Mouse (Mus musculus) neural tube, embryonic 10.5 days (tissue): Measurements from ENCODE around the gene Themis2.
"Not testable (repeated sequence)": the region's sequence is repeated elsewhere in the genome, so short reads cannot be mapped to it uniquely, and the experiment has no call there.

ENCODE experiments used
- DNase-seq: peaks from one replicate; pipeline ENCODE4 v3.0.0-alpha.2; 2017; ENCODE audit warnings: low spot score; ENCODE audit errors: extremely low spot score

The Themis2 gene

DNA sequence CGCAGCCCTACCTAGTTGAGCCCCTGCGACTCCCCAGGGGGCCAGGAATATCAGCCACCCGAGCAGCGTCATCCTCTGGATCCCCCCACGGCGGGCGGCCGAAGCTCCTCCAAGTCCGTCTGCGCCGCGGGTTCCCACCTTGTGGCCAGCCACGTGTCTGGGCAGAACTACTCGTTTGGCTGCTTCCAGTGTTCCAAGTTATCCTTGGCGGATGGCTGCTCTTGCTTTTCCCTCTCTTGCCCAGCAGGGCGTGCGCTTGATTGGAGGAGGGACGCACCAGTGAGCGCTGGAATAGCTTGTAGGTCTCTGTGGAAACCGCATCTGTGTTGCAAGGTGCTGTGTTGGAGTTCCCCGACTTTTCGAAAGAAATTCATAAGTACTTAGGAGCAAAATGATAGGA lies 39.2 kb downstream of the Themis2 start, which contains the start of gene Smpdl3b:
TSS of gene Smpdl3b (minus strand) at position 279 of the 400 bp plus-strand sequence.
- DNase-seq: peak; percentile 79

DNA sequence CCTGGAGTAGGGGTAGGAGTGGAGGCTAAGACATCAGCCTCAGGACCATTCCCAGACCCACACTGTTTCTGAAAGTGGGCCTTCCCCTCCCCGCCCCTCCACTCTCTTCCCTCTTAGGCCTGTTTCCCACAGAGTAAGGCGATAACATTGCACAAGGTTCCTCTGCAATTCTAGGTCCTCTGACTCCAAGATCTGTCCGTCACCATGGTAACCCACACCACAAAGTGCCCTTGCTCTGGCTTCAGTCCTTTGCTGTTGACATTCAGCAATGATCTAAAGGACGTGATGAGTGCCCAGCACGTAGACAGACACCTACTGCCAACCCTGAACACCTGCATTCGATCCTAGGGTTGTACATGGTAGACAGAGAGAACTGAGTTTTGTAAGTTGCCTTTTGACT lies 43.2 kb downstream of the Themis2 start:
- DNase-seq: no peak

DNA sequence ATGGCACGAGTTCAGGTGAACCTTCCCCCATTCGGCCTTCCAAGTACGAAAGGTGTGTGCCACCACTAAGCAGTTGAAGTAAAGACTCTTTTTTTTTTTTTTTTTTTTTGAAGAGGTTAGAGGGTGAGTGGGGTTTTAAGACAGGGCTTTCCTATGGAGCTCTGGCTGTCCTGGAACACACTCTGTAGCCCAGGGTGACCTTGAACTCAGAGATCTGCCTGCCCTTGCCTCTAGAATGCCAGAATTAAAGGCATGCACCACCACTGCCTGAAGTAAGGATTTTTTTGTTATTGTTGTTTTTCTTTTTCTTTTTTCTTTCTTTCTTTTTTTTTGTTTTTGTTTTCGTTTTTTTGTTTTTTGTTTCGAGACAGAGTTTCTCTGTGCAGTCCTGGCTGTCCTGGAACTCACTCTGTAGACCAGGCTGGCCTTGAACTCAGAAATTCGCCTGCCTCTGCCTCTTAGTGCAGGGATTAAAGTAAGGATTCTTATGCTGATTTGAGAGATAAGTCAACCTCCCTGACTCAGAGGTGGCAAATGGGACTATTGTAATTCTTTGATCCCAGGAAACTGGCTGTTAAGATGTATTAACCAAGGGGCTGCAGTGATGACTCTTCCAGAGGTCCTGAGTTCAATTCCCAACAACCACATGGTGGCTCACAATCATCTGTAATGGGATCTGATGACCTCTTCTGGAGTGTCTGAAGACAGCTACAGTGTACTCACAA lies 46.8 kb downstream of the Themis2 start:
- no peak for DNase-seq

DNA sequence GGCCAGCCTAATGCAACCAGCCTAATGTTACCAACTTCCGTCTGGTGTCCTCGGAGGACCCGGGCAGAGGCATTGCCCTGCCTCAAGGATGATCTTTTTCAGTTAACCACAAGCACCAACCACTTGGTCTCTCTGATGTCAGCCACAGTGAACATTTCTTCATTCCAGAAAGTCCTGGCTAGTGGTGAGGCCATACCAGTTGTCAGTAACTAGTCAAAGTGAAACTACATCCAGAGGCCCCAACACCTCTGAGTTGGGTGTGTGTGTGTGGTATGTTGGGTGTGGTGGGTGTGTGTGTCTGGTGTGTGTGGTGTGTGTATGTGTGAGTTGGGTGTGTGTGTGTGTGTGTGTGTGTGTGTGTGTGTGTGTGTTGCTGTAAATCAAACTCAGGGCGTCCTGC lies 47.4 kb downstream of the Themis2 start:
- DNase-seq: no peak

DNA sequence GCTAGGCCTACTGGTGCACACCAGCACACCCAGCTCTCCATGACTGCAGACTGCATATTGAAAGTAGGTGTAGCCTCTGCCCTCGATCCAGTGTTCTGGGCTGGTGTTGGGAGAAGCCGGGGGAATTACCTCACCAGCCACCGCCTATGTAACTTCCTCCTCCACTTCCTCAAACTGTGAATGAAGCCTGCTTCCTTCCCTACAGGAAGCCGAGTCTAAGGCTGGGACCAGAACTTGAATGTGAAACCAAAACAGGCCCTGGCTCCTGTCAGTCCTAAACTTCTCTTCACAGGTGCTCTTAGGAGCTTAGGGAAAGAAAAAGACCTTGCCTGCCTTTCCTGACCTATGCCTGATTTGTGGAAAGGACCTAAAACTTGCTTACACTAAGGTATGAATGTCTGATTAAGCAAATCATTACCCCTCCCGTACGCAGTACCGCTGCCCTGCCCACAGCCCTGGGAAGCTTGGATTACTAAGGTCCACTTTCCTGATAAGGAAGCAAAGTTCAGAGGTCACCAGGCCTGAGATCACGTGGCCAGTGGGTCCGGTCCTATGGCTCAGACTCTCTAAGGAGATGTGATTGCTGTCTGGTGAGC lies 48.4 kb downstream of the Themis2 start:
- DNase-seq: no peak

DNA sequence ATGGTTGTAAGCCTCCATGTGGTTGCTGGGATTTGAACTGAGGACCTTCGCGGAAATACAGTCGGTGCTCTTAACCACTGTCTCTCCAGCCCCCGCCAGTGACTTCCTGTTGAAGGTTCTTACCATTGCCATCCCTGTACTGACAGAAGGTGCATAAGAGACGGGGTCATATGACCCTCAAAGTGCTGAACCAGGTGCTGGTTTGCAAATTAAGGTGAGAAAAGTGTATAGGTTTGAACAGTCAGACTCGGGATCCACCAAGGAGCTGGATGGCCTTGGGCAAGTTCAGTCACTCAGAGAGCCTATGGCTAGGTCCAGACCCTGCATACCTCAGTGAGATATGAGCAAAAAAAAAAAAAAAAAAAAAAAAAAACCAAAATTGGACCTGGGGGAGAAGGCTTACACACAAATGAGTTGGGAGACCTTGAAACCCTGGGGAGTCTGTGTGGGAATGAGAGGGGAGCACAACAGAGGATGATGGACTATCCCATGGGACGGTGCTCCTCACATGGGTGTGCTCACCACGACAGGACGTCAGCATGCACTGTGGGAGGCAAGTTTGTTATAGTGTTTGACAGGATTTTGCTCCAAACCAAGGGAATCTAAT lies 49.2 kb downstream of the Themis2 start:
- DNase-seq: no peak

DNA sequence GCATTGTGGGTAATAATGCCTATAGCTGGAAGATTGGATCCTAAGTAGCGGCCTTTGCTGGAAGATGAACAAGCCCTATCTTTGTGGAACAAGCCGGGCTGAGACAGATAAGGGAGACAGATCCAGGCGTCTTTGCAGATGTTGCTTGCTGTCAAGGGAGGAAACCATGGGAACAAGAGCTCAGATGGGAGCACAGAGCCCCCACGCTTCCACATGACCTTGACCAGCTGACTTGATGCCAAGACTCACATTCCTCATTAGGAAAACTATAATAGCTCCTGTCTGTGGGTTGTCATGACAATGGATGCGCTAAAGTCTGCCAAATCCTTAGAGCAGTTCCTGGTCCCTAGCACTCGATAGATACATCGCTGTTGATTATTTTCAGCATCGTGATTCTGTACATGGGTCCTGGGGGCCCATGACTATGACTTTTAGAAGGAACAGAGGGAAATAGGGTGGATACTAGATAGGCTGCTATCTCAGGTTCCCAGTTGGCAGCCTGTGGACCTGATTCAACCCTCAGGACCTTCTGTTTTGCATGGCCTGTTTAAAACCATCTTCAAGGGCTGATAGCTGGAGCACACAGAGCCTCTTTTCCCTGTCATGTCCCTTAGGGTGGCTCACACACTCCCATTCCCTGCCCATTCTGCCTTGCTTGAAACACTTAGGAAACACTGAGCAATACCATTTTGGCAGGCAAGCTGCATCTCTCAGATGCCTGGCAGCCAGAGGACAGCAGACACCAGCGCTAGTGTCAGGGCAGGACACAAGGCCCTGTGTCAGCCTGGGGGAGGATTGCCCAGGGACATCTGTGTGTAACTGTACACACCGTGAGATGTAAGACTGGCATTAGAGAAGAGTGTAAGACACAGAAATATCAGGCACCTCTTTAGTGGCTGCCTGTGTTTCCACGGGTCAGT lies 51.9 kb downstream of the Themis2 start:
- DNase-seq: no peak

DNA sequence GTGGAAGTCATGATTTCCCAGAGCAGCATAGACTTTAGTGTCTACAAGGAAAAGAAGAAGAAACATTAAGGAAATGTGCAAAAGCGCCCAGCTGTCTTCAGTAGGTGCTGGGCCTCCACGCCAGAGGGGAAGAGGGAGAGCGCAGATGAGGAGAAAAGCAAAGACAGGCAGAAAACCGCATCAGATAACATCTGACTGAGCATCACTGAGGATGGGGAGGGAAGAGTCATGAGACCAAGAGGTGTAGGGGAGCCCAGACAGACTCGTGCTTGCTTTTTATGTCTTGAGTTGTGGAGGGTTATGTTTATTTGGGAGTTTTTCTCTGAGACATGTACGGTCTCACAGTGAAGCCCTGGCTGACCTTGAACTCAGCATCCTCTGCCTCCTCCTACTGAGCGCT lies 54.7 kb downstream of the Themis2 start:
- no peak for DNase-seq

DNA sequence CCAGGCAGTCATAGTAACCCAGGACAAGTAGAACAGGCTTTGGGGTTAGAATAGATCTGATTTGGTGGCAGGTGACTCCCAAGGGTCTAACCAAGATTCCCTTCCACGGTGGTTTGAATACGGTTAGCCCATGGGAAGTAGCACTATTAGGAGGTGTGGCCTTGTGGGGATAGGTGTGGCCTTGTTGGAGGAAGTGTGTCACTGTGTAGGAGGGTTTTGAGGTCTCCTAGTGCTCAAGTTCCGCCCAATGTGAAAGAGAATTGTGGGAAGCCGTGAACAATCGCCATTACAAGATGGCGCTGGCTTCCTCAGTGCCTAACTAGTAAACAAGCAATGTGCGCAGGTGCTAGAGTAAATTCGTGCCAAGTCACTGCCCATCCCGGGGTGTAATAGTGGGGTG lies 59.0 kb downstream of the Themis2 start:
- not testable (repeated sequence) for DNase-seq

DNA sequence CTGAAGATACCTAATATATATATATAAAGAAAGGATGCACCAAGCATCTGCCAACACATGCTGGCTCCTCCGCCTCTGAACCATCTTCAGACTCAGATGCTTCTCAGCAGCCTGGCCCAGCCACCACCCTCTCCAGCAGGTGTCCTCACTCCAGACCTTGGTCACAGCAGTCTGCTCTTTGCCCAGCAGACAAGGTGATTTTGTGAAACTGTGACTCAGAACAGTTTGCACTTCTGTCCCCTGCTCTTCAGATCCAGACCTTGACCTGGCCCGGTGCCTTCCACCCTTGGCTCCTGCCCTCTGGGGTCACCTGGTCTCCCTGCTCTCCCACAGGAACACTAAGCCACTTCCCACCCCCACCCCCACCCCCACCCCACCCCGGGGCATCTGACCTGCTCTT lies 60.3 kb downstream of the Themis2 start:
- no peak for DNase-seq

DNA sequence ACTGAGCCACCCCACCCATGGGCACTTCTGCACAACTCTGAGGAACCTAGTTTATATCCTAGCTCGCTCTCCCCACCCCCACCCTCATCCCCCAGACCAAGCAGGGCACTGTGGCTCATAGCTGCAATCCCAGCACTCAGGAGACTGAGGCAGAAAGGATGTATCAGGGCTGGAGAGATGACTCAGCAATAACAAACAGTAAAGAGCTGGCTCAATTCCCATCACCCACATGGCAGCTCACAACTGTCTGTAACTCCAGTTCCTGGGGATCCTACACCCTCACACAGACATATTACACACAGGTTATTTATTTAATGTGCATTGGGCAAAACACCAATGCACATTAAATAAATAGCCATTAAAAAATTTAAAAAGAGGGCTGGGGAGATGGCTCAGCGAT lies 60.8 kb downstream of the Themis2 start:
- DNase-seq: no peak

DNA sequence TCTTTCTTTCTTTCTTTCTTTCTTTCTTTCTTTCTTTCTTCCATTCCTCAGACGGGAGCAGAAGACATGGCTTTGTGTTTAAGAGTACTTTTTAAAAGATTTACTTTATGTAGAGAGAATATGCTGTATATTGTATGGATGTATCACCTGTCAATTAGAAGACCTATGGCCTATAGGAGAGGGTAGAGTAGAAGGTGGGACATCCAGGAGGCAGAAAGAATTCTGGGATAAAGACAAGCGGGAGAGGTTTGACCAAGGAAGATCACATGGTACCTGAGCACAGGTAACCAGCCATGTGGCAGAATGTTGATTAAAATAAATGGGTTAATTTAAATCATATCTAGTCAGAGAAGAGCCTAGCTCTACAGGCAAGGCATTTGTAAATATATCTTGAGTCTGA lies 61.4 kb downstream of the Themis2 start:
- DNase-seq: no peak

DNA sequence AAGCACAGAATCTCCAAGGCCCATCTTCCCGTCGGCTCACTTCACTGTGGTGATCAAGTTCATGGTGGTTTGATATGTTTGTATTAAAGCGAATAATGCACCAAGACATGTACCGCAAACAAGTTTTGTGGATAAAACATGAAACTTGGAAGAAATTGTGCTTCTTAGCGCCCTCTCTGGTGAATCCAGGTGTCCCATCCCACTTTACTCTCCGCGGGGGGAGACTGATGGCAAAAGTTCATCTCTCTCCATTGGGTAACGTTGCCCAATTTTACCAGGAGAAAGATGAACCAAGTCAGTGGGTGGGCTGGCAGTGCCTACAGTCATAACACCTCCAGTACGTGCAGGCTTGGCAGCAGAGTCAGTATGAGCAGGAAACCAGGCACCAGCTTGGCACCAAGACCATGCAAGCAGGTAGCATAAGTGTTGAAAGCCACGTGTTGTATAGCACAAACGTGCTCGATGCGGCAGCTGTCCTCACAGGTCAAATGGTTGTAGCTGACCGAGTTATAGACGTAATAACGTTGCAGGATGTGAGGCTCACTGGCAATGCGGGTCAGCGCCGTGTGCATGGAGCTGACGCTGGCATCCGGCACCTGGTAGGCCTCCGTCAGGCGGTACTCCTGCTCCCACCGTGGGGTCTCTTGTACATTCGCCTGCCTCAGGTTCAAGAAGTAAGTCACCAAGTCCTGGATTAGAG lies 63.0 kb downstream of the Themis2 start:
- no peak for DNase-seq

DNA sequence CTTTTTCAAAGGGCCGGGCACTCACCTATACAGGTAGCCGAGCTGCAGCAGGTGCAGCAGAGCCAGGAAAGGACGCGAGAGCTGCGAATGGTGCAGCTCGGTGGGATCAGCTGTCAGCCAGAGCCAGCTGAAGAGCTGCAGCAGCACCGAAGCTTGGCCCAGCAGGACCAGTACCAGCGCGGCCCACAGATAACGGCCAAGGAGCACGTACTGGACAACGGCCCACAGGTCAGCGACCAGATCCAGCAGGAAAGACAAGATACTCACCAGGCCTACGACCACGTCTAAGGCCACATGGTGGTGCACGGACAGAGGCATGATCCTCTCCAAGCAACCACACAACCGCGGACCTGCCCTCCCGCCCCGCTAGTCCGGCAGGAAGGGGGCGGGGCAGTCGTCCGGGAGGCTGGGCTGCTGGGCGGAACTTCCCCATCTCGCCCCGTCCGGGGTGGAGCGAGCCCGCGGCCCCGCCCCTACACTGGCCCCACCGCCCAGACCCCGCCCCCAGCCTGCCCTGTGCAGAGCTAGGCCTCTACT lies 64.0 kb downstream of the Themis2 start, which contains the start of gene Xkr8:
TSS of gene Xkr8 (minus strand) at position 399 of the 537 bp plus-strand sequence.
- DNase-seq: peak; percentile 90
